Mouse (Mus musculus): ENCODE results near the gene Gm42906.

DNA sequence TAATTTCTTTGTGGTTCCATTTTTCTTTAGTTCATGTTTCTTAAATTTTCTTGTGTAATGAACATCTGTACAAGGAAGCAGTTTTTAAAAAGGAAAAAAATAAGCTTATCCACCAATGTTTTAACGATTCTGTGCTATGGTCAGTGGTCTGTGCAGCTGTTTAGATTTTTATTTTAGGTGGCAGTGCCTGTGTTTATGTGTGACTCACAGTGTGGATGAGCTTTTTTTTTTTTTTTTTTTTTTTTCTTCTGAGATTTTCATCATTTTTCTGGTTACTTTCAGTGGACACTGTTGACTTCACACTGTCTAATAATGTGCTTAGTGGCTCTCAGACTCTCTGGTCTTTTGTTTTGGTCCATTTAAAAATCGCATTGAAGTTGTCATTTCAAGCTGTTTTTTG is 56.8 kb downstream of the Gm42906 start:
- TF ChIP-seq TAL1 (IDR thresholded peaks at IDR 0.05; ENCODE audit: low read length) = no peak
- no peak for TF ChIP-seq GATA1 (IDR thresholded peaks at IDR 0.05; ENCODE audit: low read length)
